Mouse (Mus musculus) embryonic facial prominence, embryonic 11.5 days (tissue): ENCODE measurements at regions not wholly inside any gene's neighbourhood (a gene's known extent, or its start where the extent isn't known, plus 50 kb on each side); places are given as distances from the start of the nearest gene placed in this dataset.

ENCODE experiments used
- ATAC-seq: fragments of 200-750 bp; cut with Nextera tagmentation; replicated peaks from 2 replicates; pipeline ENCODE4 v1.8.0; 2017; ENCODE audit warnings: low read depth; ENCODE audit not compliant: insufficient number of reproducible peaks, low FRiP score, low TSS enrichment
- DNase-seq: peaks from one replicate; pipeline ENCODE4 v3.0.0-alpha.2; 2015; ENCODE audit warnings: low spot score
- H3K27ac ChIP-seq: fragments of 300-500 bp; sonication (generic); replicated peaks from 2 replicates; pipeline ENCODE4 v1.5.1; 2014; ENCODE audit warnings: mild to moderate bottlenecking, low read depth, low read length, control low read depth
- H3K27me3 ChIP-seq: fragments of 300-500 bp; sonication (generic); 2 replicates; pipeline ENCODE4 v1.6.1; 2014; ENCODE audit warnings: mild to moderate bottlenecking, low read length, moderate library complexity, mixed read lengths; ENCODE audit not compliant: control insufficient read depth, insufficient read depth
- H3K36me3 ChIP-seq: fragments of 300-500 bp; sonication (generic); replicated peaks from 2 replicates; pipeline ENCODE4 v1.6.1; 2014; ENCODE audit warnings: low read depth, mild to moderate bottlenecking, low read length, moderate library complexity, mixed read lengths; ENCODE audit not compliant: control insufficient read depth, insufficient read depth
- H3K4me1 ChIP-seq: fragments of 300-500 bp; sonication (generic); 2 replicates; pipeline ENCODE4 v1.6.1; 2014; ENCODE audit warnings: low read length, mixed read lengths; ENCODE audit not compliant: control insufficient read depth, insufficient read depth
- H3K4me2 ChIP-seq: fragments of 300-500 bp; sonication (generic); 2 replicates; pipeline ENCODE4 v1.6.1; 2014; ENCODE audit warnings: low read depth, mild to moderate bottlenecking, control low read depth, low read length, moderate library complexity
- H3K4me3 ChIP-seq: fragments of 300-500 bp; sonication (generic); 2 replicates; pipeline ENCODE4 v1.5.1; 2014; ENCODE audit warnings: low read depth, low read length, control low read depth
- H3K9ac ChIP-seq: fragments of 300-500 bp; sonication (generic); replicated peaks from 2 replicates; pipeline ENCODE4 v1.6.1; 2014; ENCODE audit warnings: mild to moderate bottlenecking, control low read depth, low read length
- H3K9me3 ChIP-seq: fragments of 300-500 bp; sonication (generic); replicated peaks from 2 replicates; pipeline ENCODE4 v1.6.1; 2016; ENCODE audit warnings: mild to moderate bottlenecking, low read length, inconsistent platforms, mixed read lengths; ENCODE audit not compliant: control insufficient read depth
- WGBS: fragments of 180-500 bp; shearing (Covaris S2); extraction: QIAGEN DNeasy Blood & Tissue Kit; methylation state at CpG from one replicate; pipeline ENCODE4 v1.1.7; 2014; 5-methylcytosine and 5-hydroxymethylcytosine counted together

DNA sequence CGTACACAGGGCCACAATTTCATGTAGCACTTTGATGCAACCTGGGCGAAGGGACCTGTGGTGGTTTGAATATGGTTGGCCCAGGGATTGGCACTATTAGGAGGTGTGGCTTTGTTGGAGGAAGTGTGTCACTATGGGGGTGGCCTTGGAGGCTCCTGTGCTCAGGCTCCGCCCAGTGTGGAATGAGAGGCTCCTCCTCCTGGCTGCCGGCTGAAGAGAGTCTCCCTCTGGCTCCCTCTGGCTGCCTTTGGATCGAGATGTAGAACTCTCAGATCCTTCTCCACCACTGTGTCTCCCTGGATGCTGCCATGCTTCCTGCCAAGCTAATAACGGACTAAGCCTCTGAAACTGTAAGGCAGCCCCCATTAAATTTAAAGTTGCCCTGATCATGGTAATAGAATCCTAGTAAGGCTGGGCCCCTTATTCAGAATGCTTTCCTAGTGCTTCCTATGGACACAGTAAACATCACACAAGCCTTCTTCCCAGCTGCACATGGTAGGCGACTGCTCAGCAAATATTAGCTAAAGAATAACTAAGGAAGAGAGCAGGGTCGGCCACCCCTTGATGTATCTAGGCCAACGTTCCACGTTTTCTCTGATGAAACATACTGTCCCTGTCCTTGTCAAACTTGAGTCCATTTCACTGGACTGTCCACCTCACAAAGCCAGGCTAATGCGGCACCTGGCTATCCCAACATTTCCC, 117.2 kb upstream of the Aldh1a3 start:
- Histone ChIP-seq H3K4me2 (no peak overlapping the region), H3K9ac (no peak overlapping the region), H3K4me3 (no peak overlapping the region), H3K27ac (no peak overlapping the region), H3K27me3 (no peaks in the 10 kb centered on the region), H3K4me1 (no peaks in the 10 kb centered on the region), H3K36me3 (no peaks in the 10 kb centered on the region), H3K9me3 (no peaks in the 10 kb centered on the region)
- 80% methylated on average over 11 of the region's 11 CpGs for WGBS
- DNase-seq (no peak), ATAC-seq (no peak; the same call in 1 of the 2 replicates)

DNA sequence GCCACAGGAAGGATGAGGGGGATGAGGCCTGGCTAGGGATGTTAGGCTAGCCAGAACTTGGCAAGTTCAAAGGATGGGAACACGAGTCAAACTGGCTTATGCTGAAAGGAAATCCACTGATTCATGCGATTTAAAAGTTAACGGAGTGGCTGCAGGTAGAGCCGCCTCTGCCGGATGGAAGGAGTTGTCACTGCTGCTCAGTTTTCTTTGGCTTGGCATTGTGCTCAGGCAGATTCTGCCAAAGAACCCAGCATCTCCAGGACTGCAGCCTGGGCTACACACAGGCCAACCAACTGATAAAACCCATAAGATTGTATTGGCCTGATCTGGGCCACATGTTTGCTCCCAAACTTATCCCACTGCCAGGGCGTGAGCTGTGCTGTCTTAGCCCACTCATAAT, 105.3 kb upstream of the Aldh1a3 start:
- Histone ChIP-seq H3K9me3 (no peaks in the 10 kb centered on the region), H3K9ac (no peak overlapping the region), H3K27me3 (no peaks in the 10 kb centered on the region), H3K4me1 (no peaks in the 10 kb centered on the region), H3K4me3 (no peak overlapping the region), H3K4me2 (no peak overlapping the region), H3K36me3 (no peaks in the 10 kb centered on the region), H3K27ac (no peak overlapping the region)
- ATAC-seq (no peak), DNase-seq (no peak)
- 84% methylated on average over 6 of the region's 6 CpGs for WGBS

DNA sequence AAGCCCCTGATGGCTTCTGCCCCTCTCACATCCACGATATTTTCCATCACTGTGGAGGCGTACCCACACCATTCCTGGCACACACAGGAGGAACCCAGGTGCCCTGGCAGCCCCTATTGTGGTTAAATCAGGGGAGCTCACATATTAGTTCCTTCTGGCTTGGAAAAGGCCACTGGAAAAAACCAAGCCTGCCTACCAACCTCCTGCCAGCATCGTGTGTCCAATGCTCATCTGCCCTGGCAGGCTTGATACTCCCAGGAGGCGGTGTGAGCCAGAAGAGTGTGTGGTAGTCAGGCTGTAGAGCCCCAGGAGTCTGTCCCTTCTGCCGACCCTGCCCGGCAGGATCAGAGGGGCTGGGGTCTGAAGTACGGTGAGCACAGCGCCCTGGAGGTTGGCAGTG, 104.7 kb upstream of the Aldh1a3 start:
- no peak for ATAC-seq
- DNase-seq: no peak
- Histone ChIP-seq H3K27ac (no peak overlapping the region), H3K4me2 (no peak overlapping the region), H3K9me3 (no peaks in the 10 kb centered on the region), H3K36me3 (no peaks in the 10 kb centered on the region), H3K9ac (no peak overlapping the region), H3K4me3 (no peak overlapping the region), H3K4me1 (no peaks in the 10 kb centered on the region), H3K27me3 (no peaks in the 10 kb centered on the region)
- 85% methylated on average over 8 of the region's 8 CpGs for WGBS

DNA sequence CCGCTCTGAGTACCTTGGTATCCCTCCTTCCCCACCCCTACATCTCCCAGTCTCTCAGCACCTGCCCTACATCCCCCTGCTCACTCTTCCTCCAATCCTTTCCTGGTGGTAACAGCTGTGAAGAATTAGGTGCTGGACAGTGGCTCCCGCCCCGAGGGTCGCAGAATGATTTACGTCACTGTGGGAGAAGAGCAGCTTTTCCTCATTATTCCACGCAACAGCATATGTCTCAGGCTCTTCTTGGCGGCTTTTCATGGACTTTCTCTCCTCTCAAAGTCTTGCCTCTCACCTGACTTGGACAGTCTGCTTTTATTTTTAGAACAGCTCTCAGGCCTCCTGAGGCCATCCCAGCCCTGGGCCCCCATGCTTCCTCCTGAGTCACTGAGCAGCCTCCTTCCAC, 103.8 kb upstream of the Aldh1a3 start:
- no peaks in the 10 kb centered on the region for H3K4me1 ChIP-seq
- H3K27ac ChIP-seq: no peak overlapping the region
- ATAC-seq (no peak), DNase-seq (peak; percentile 26)
- no peaks in the 10 kb centered on the region for H3K36me3 ChIP-seq
- H3K4me3 ChIP-seq: no peak overlapping the region
- H3K4me2 ChIP-seq: no peak overlapping the region
- H3K9me3 ChIP-seq: no peaks in the 10 kb centered on the region
- no peak overlapping the region for H3K9ac ChIP-seq
- H3K27me3 ChIP-seq: no peaks in the 10 kb centered on the region
- 51% methylated on average over 7 of the region's 7 CpGs for WGBS

DNA sequence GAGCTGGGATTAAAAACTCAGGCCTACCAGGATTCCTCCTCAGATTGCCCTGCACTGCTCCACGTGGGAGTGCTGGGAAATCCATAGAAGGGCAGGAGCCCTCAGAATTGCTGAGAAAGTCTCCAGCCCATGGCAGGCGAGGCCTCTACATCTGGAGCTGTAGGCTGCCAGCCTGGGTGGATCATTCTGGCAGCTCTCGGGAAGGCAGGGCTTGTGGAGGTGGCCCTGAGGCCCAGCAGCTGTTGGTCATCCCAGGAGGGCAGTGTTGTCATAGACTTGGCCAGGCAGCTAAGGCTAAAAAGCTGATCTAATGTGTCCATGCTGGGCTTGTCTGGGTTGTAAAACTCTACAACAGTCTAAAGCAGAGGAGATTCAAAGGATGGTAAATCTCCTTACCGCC, 101.6 kb upstream of the Aldh1a3 start:
- Histone ChIP-seq H3K9ac (no peak overlapping the region), H3K36me3 (no peaks in the 10 kb centered on the region), H3K4me1 (no peaks in the 10 kb centered on the region), H3K9me3 (no peaks in the 10 kb centered on the region), H3K27ac (no peak overlapping the region), H3K4me3 (no peak overlapping the region), H3K27me3 (no peaks in the 10 kb centered on the region), H3K4me2 (no peak overlapping the region)
- 77% methylated on average over 4 of the region's 4 CpGs for WGBS
- ATAC-seq: no peak
- DNase-seq: no peak

DNA sequence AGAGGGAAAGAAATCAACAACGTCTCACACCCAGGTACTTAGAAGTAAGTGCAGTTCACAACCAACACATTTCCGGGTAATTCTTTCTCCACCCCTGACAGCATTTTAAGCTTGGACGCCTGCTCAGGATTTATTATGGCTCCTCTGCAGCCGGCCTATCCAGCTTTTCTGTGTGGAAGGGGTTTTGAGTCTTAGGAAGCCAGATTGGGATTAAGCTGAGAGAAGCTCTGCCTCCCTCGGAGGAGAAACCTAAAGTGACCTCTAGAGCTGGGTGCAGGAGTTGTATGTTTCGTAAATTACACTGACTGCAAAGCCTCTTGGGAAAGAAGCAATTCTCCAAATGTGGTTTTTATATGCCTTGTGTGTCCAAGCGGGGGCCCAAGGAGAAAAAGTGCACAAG, 96.6 kb upstream of the Aldh1a3 start:
- no peaks in the 10 kb centered on the region for H3K9me3 ChIP-seq
- H3K9ac ChIP-seq: no peak overlapping the region
- ATAC-seq: no peak
- no peak overlapping the region for H3K27ac ChIP-seq
- H3K4me2 ChIP-seq: no peak overlapping the region
- no peaks in the 10 kb centered on the region for H3K4me1 ChIP-seq
- DNase-seq: no peak
- no peaks in the 10 kb centered on the region for H3K36me3 ChIP-seq
- 57% methylated on average over 7 of the region's 7 CpGs for WGBS
- H3K4me3 ChIP-seq: no peak overlapping the region
- H3K27me3 ChIP-seq: no peaks in the 10 kb centered on the region

DNA sequence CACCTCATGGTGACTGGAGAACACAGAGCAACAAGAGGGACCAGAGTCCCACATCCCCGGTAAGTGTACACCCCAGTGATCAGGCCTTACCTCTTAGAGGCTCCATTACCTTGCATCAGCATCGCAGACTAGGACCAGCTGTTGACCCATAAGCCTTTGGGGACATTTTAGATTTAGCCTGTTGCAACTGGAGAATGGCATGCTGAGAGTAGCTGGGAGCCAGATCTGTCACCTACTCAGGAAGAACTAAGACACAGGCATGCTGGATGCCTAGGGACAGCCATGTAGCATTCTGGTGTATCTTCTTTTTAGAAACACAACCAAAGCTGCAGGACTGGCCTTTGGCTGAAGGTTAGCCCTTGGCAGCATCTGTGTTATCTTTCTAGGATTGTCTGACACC, 94.2 kb upstream of the Aldh1a3 start:
- 77% methylated on average over 2 of the region's 2 CpGs for WGBS
- Histone ChIP-seq H3K27me3 (no peaks in the 10 kb centered on the region), H3K9me3 (no peaks in the 10 kb centered on the region), H3K4me1 (no peaks in the 10 kb centered on the region), H3K4me2 (no peak overlapping the region), H3K36me3 (no peaks in the 10 kb centered on the region), H3K4me3 (no peak overlapping the region), H3K27ac (no peak overlapping the region), H3K9ac (no peak overlapping the region)
- ATAC-seq (no peak), DNase-seq (no peak)

DNA sequence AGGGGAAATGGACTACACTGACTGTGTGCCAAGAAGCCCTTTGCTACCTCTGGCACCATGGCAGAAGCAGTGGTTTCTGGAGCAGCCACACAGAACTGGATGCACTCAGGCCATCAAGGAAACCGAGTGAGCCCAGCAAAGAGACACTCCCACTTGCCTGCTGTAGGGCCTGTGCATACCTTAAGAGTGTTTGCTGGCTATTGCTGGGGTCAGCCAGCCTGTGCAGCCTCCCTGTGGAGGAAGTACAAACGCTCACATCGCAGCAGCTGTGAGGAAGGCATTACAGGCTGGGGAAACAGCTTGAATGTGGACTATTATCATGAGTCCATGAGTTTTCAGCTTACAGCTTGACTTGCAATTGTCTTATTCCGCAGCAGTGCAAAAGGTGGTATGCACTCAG, 88.8 kb upstream of the Aldh1a3 start:
- no peak overlapping the region for H3K27ac ChIP-seq
- no peak overlapping the region for H3K4me3 ChIP-seq
- DNase-seq: no peak
- H3K9me3 ChIP-seq: no peaks in the 10 kb centered on the region
- no peak for ATAC-seq
- H3K9ac ChIP-seq: no peak overlapping the region
- WGBS: 48% methylated on average over 4 of the region's 4 CpGs
- no peaks in the 10 kb centered on the region for H3K27me3 ChIP-seq
- H3K4me2 ChIP-seq: no peak overlapping the region
- H3K36me3 ChIP-seq: no peaks in the 10 kb centered on the region
- H3K4me1 ChIP-seq: no peaks in the 10 kb centered on the region
